Mouse (Mus musculus): Measurements from ENCODE around the gene Kctd5. TPM values are rescaled to one million over a fixed set of nuclear protein-coding genes. Genes with fewer than 3 reads are reported as not detected.

The Kctd5 gene
- polyA plus RNA-seq, 1 experiment from 2014 or later: 82.8 TPM

- Histone ChIP-seq H3K4me1 (replicated peaks; ENCODE audit: control insufficient read depth, insufficient read depth, low read length) (no peaks in the 10 kb centered on the region), H3K4me2 (ENCODE audit: low read depth, low read length, severe bottlenecking) (no peak overlapping the region), H3K9me3 (ENCODE audit: control insufficient read depth, low read length) (no peaks in the 10 kb centered on the region), H3K27me3 (ENCODE audit: control insufficient read depth, insufficient read depth, low read length) (no peaks in the 10 kb centered on the region), H3K4me3 (ENCODE audit: low read depth, low read length) (no peak overlapping the region), H3K9ac (ENCODE audit: low read length) (no peak overlapping the region), H3K36me3 (ENCODE audit: control insufficient read depth, insufficient read depth, low read length) (no peaks in the 10 kb centered on the region; the same call in 1 of the 2 replicates), H3K27ac (ENCODE audit: low read depth, low read length) (no peak overlapping the region)
- DNase-seq (ENCODE audit: low spot score) (no peak), ATAC-seq (replicated peaks; ENCODE audit: low FRiP score) (no peak)
- 80% methylated on average over 1 of the region's 1 CpGs for WGBS
These were observed 11.3 kb upstream of the Kctd5 start for GRCm38 (mm10) chr17:24084593-24084992.

- no peak for DNase-seq (ENCODE audit: low spot score)
- H3K27ac ChIP-seq (ENCODE audit: low read depth, low read length): no peak overlapping the region
- no peak overlapping the region for H3K9ac ChIP-seq (ENCODE audit: low read length)
- no peak overlapping the region for H3K4me3 ChIP-seq (ENCODE audit: low read depth, low read length)
- H3K4me1 ChIP-seq (replicated peaks; ENCODE audit: control insufficient read depth, insufficient read depth, low read length): peaks cover under 1% of the 10 kb centered on the region; the same call in 1 of the 2 replicates
- no peaks in the 10 kb centered on the region for H3K27me3 ChIP-seq (ENCODE audit: control insufficient read depth, insufficient read depth, low read length)
- no peaks in the 10 kb centered on the region for H3K9me3 ChIP-seq (ENCODE audit: control insufficient read depth, low read length)
- no peak for ATAC-seq (replicated peaks; ENCODE audit: low FRiP score)
- 90% methylated on average over 2 of the region's 2 CpGs for WGBS
- H3K36me3 ChIP-seq (ENCODE audit: control insufficient read depth, insufficient read depth, low read length): peaks cover 6% of the 10 kb centered on the region; the same call in 1 of the 2 replicates
- H3K4me2 ChIP-seq (ENCODE audit: low read depth, low read length, severe bottlenecking): no peak overlapping the region
These were observed 3.8 kb upstream of the Kctd5 start for GRCm38 (mm10) chr17:24077101-24077500.

GRCm38 (mm10) chr17:24069531-24069930, 3.8 kb downstream of the Kctd5 start:
- H3K36me3 ChIP-seq (ENCODE audit: control insufficient read depth, insufficient read depth, low read length): no peaks in the 10 kb centered on the region
- 94% methylated on average over 3 of the region's 3 CpGs for WGBS
- peaks cover 2% of the 10 kb centered on the region for H3K4me1 ChIP-seq (replicated peaks; ENCODE audit: control insufficient read depth, insufficient read depth, low read length)
- no peaks in the 10 kb centered on the region for H3K9me3 ChIP-seq (ENCODE audit: control insufficient read depth, low read length)
- no peak for DNase-seq (ENCODE audit: low spot score)
- H3K4me3 ChIP-seq (ENCODE audit: low read depth, low read length): no peak overlapping the region
- no peak overlapping the region for H3K4me2 ChIP-seq (ENCODE audit: low read depth, low read length, severe bottlenecking)
- H3K27me3 ChIP-seq (ENCODE audit: control insufficient read depth, insufficient read depth, low read length): no peaks in the 10 kb centered on the region
- H3K27ac ChIP-seq (ENCODE audit: low read depth, low read length): no peak overlapping the region
- H3K9ac ChIP-seq (ENCODE audit: low read length): no peak overlapping the region
- ATAC-seq (replicated peaks; ENCODE audit: low FRiP score): no peak

GRCm38 (mm10) chr17:24068271-24068670, 5.0 kb downstream of the Kctd5 start:
- H3K36me3 ChIP-seq (ENCODE audit: control insufficient read depth, insufficient read depth, low read length): no peaks in the 10 kb centered on the region
- H3K4me3 ChIP-seq (ENCODE audit: low read depth, low read length): no peak overlapping the region
- no peak overlapping the region for H3K4me2 ChIP-seq (ENCODE audit: low read depth, low read length, severe bottlenecking)
- 89% methylated on average over 5 of the region's 5 CpGs for WGBS
- H3K27ac ChIP-seq (ENCODE audit: low read depth, low read length): no peak overlapping the region
- no peak overlapping the region for H3K9ac ChIP-seq (ENCODE audit: low read length)
- H3K4me1 ChIP-seq (replicated peaks; ENCODE audit: control insufficient read depth, insufficient read depth, low read length): peaks cover 2% of the 10 kb centered on the region
- no peak for ATAC-seq (replicated peaks; ENCODE audit: low FRiP score)
- H3K9me3 ChIP-seq (ENCODE audit: control insufficient read depth, low read length): no peaks in the 10 kb centered on the region
- H3K27me3 ChIP-seq (ENCODE audit: control insufficient read depth, insufficient read depth, low read length): no peaks in the 10 kb centered on the region
- no peak for DNase-seq (ENCODE audit: low spot score)

GRCm38 (mm10) chr17:24062459-24063155, 10.7 kb downstream of the Kctd5 start:
- WGBS: 80% methylated on average over 4 of the region's 4 CpGs
- Histone ChIP-seq H3K36me3 (ENCODE audit: control insufficient read depth, insufficient read depth, low read length) (peaks cover 10% of the 10 kb centered on the region), H3K9ac (ENCODE audit: low read length) (no peak overlapping the region)

GRCm38 (mm10) chr17:24057730-24058245, 15.5 kb downstream of the Kctd5 start:
- Histone ChIP-seq H3K9me3 (ENCODE audit: control insufficient read depth, low read length) (no peaks in the 10 kb centered on the region), H3K9ac (ENCODE audit: low read length) (no peak overlapping the region), H3K4me3 (ENCODE audit: low read depth, low read length) (no peak overlapping the region), H3K27ac (ENCODE audit: low read depth, low read length) (no peak overlapping the region), H3K4me1 (replicated peaks; ENCODE audit: control insufficient read depth, insufficient read depth, low read length) (no peaks in the 10 kb centered on the region), H3K36me3 (ENCODE audit: control insufficient read depth, insufficient read depth, low read length) (peaks cover 14% of the 10 kb centered on the region), H3K4me2 (ENCODE audit: low read depth, low read length, severe bottlenecking) (no peak overlapping the region), H3K27me3 (ENCODE audit: control insufficient read depth, insufficient read depth, low read length) (no peaks in the 10 kb centered on the region)
- DNase-seq (ENCODE audit: low spot score) (no peak), ATAC-seq (replicated peaks; ENCODE audit: low FRiP score) (no peak)
- 90% methylated on average over 5 of the region's 5 CpGs for WGBS

More at GRCm38 (mm10) chr17:24062459-24063155, 10.7 kb downstream of the Kctd5 start:
- Histone ChIP-seq H3K4me2 (ENCODE audit: low read depth, low read length, severe bottlenecking) (no peak overlapping the region), H3K4me3 (ENCODE audit: low read depth, low read length) (no peak overlapping the region), H3K9me3 (ENCODE audit: control insufficient read depth, low read length) (no peaks in the 10 kb centered on the region), H3K4me1 (replicated peaks; ENCODE audit: control insufficient read depth, insufficient read depth, low read length) (no peaks in the 10 kb centered on the region), H3K27ac (ENCODE audit: low read depth, low read length) (no peak overlapping the region), H3K27me3 (ENCODE audit: control insufficient read depth, insufficient read depth, low read length) (no peaks in the 10 kb centered on the region)
- no peak for DNase-seq (ENCODE audit: low spot score)
- ATAC-seq (replicated peaks; ENCODE audit: low FRiP score): no peak

- DNase-seq (ENCODE audit: low spot score): no peak
- Histone ChIP-seq H3K4me3 (ENCODE audit: low read depth, low read length) (no peak overlapping the region), H3K36me3 (ENCODE audit: control insufficient read depth, insufficient read depth, low read length) (peaks cover 14% of the 10 kb centered on the region), H3K9ac (ENCODE audit: low read length) (no peak overlapping the region), H3K4me1 (replicated peaks; ENCODE audit: control insufficient read depth, insufficient read depth, low read length) (no peaks in the 10 kb centered on the region), H3K9me3 (ENCODE audit: control insufficient read depth, low read length) (no peaks in the 10 kb centered on the region), H3K4me2 (ENCODE audit: low read depth, low read length, severe bottlenecking) (no peak overlapping the region), H3K27ac (ENCODE audit: low read depth, low read length) (no peak overlapping the region), H3K27me3 (ENCODE audit: control insufficient read depth, insufficient read depth, low read length) (no peaks in the 10 kb centered on the region)
- WGBS: 93% methylated on average over 14 of the region's 14 CpGs
- ATAC-seq (replicated peaks; ENCODE audit: low FRiP score): no peak
These were observed 16.4 kb downstream of the Kctd5 start for GRCm38 (mm10) chr17:24056636-24057625.

GRCm38 (mm10) chr17:24049008-24049407, 24.3 kb downstream of the Kctd5 start:
- Histone ChIP-seq H3K27me3 (ENCODE audit: control insufficient read depth, insufficient read depth, low read length) (no peaks in the 10 kb centered on the region), H3K36me3 (ENCODE audit: control insufficient read depth, insufficient read depth, low read length) (peaks cover 5% of the 10 kb centered on the region; the same call in 1 of the 2 replicates)
- DNase-seq (ENCODE audit: low spot score): no peak

More at GRCm38 (mm10) chr17:24049008-24049407, 24.3 kb downstream of the Kctd5 start:
- no peak for ATAC-seq (replicated peaks; ENCODE audit: low FRiP score)
- H3K4me2 ChIP-seq (ENCODE audit: low read depth, low read length, severe bottlenecking): no peak overlapping the region
- H3K9ac ChIP-seq (ENCODE audit: low read length): no peak overlapping the region
- no peaks in the 10 kb centered on the region for H3K9me3 ChIP-seq (ENCODE audit: control insufficient read depth, low read length)
- 96% methylated on average over 8 of the region's 8 CpGs for WGBS
- no peak overlapping the region for H3K27ac ChIP-seq (ENCODE audit: low read depth, low read length)
- no peak overlapping the region for H3K4me3 ChIP-seq (ENCODE audit: low read depth, low read length)
- no peaks in the 10 kb centered on the region for H3K4me1 ChIP-seq (replicated peaks; ENCODE audit: control insufficient read depth, insufficient read depth, low read length)

Data from forebrain, embryonic 11.5 days (tissue).